Mouse (Mus musculus) CH12.LX (cell line): Measurements from ENCODE around the gene Pes1. TPM values are rescaled to one million over a fixed set of nuclear protein-coding genes. Genes with fewer than 3 reads are reported as not detected.

Source experiments
- DNase-seq: peaks from one replicate; pipeline ENCODE4 v3.0.0-alpha.2; 2013; ENCODE audit errors: extremely low read depth
- H3K27ac ChIP-seq: 2 replicates; pipeline ENCODE4 v1.5.1; 2012; ENCODE audit warnings: low read depth, mild to moderate bottlenecking, control low read depth, moderate library complexity; ENCODE audit not compliant: insufficient read depth
- H3K27me3 ChIP-seq: replicated peaks from 2 replicates; pipeline ENCODE3; 2012; ENCODE audit warnings: inconsistent platforms
- H3K36me3 ChIP-seq, 2 experiments: replicated peaks in 1 of 2; 2 replicates each; pipeline versions ENCODE3 to v1.6.1; 2012; ENCODE audit warnings: inconsistent platforms in 1 of 2, low read length in 1 of 2, mild to moderate bottlenecking in 1 of 2, mixed read lengths in 1 of 2, moderate library complexity in 1 of 2; ENCODE audit not compliant: control insufficient read depth in 1 of 2, insufficient read depth in 1 of 2
- H3K4me1 ChIP-seq, 2 experiments: 2 replicates each; pipeline ENCODE4 v1.6.1; 2012; ENCODE audit warnings: inconsistent platforms in 1 of 2, moderate library complexity in 1 of 2; ENCODE audit not compliant: insufficient read depth in 2 of 2, control insufficient read depth in 1 of 2
- H3K4me2 ChIP-seq: 2 replicates; pipeline ENCODE4 v1.6.1; 2012; ENCODE audit warnings: low read depth, mild to moderate bottlenecking, control low read depth; ENCODE audit not compliant: poor library complexity, insufficient read depth, severe bottlenecking
- H3K4me3 ChIP-seq, 3 experiments: fragments of 150-350 bp in 1 of 3; sonication (generic) in 1 of 3; replicated peaks in 1 of 3; 2 replicates each; pipeline versions ENCODE3 to v1.5.1; 2011 to 2012; ENCODE audit warnings: low read depth in 2 of 3, low read length in 2 of 3, mild to moderate bottlenecking in 2 of 3, moderate library complexity in 2 of 3, control low read depth in 1 of 3, improper control_type of control experiment in 1 of 3, inconsistent platforms in 1 of 3, mixed read lengths in 1 of 3; ENCODE audit not compliant: poor library complexity in 1 of 3
- H3K79me2 ChIP-seq: replicated peaks from 2 replicates; pipeline ENCODE4 v1.6.1; 2012; ENCODE audit warnings: mild to moderate bottlenecking, moderate library complexity; ENCODE audit not compliant: control insufficient read depth, poor library complexity, insufficient read depth, severe bottlenecking; ENCODE audit errors: extremely low read depth
- H3K9ac ChIP-seq: 2 replicates; pipeline ENCODE4 v1.6.1; 2012; ENCODE audit warnings: low read depth, mild to moderate bottlenecking, control low read depth, moderate library complexity; ENCODE audit not compliant: insufficient read depth
- H3K9me3 ChIP-seq: replicated peaks from 2 replicates; pipeline ENCODE3; 2012; ENCODE audit warnings: low read length, inconsistent platforms, mixed read lengths
- BHLHE40 ChIP-seq: IDR thresholded peaks from 2 replicates; pipeline ENCODE4 v1.6.1; 2011; ENCODE audit warnings: mild to moderate bottlenecking, low read depth, low read length, improper control_type of control experiment
- CHD1 ChIP-seq: IDR thresholded peaks from 2 replicates; pipeline ENCODE4 v1.6.1; 2012; ENCODE audit warnings: low read depth, low read length, improper control_type of control experiment, inconsistent platforms
- CHD2 ChIP-seq: IDR thresholded peaks from 2 replicates; pipeline ENCODE4 v1.6.1; 2011; ENCODE audit warnings: low read length, improper control_type of control experiment
- CTCF ChIP-seq, 2 experiments: IDR thresholded peaks in 1 of 2; conservative IDR thresholded peaks in 1 of 2; 2 replicates each; pipeline ENCODE4 v1.5.1; 2011 to 2012; ENCODE audit warnings: low read depth in 2 of 2, low read length in 2 of 2, improper control_type of control experiment in 1 of 2, inconsistent platforms in 1 of 2, mild to moderate bottlenecking in 1 of 2, moderate library complexity in 1 of 2
- ELF1 ChIP-seq: IDR thresholded peaks from 2 replicates; pipeline ENCODE4 v1.6.1; 2014; ENCODE audit warnings: low read depth, mild to moderate bottlenecking, inconsistent platforms, low read length, improper control_type of control experiment
- EP300 ChIP-seq: IDR thresholded peaks from 2 replicates; pipeline ENCODE4 v1.6.1; 2011; ENCODE audit warnings: low read length, improper control_type of control experiment
- ETS1 ChIP-seq: conservative IDR thresholded peaks from 2 replicates; pipeline ENCODE4 v1.6.1; 2012; ENCODE audit warnings: low read depth, mild to moderate bottlenecking, inconsistent platforms, low read length, improper control_type of control experiment, moderate library complexity
- GABPA ChIP-seq: IDR thresholded peaks from 2 replicates; pipeline ENCODE4 v1.6.1; 2012; ENCODE audit warnings: low read depth, low read length, improper control_type of control experiment, inconsistent platforms; ENCODE audit not compliant: insufficient replicate concordance
- HCFC1 ChIP-seq: IDR thresholded peaks from 2 replicates; pipeline ENCODE4 v1.6.1; 2012; ENCODE audit warnings: low read depth, mild to moderate bottlenecking, inconsistent platforms, low read length, improper control_type of control experiment
- IRF4 ChIP-seq: IDR thresholded peaks from 2 replicates; pipeline ENCODE4 v1.6.1; 2014; ENCODE audit warnings: low read depth, mild to moderate bottlenecking, inconsistent platforms, low read length, improper control_type of control experiment
- JUN ChIP-seq: IDR thresholded peaks from 2 replicates; pipeline ENCODE4 v1.6.1; 2011; ENCODE audit warnings: low read depth, mild to moderate bottlenecking, low read length, improper control_type of control experiment, moderate library complexity; ENCODE audit not compliant: insufficient read depth
- MAX ChIP-seq: IDR thresholded peaks from 2 replicates; pipeline ENCODE4 v1.6.1; 2011; ENCODE audit warnings: low read length, improper control_type of control experiment
- MAZ ChIP-seq: IDR thresholded peaks from 2 replicates; pipeline ENCODE4 v1.6.1; 2012; ENCODE audit warnings: low read depth, mild to moderate bottlenecking, inconsistent platforms, low read length, improper control_type of control experiment, moderate library complexity
- MEF2A ChIP-seq: IDR thresholded peaks from 2 replicates; pipeline ENCODE4 v1.6.1; 2014; ENCODE audit warnings: low read depth, mild to moderate bottlenecking, inconsistent platforms, low read length, improper control_type of control experiment, borderline replicate concordance
- MXI1 ChIP-seq: IDR thresholded peaks from 2 replicates; pipeline ENCODE4 v1.6.1; 2011; ENCODE audit warnings: mild to moderate bottlenecking, low read depth, low read length, improper control_type of control experiment
- MYC ChIP-seq: IDR thresholded peaks from 2 replicates; pipeline ENCODE4 v1.6.1; 2011; ENCODE audit warnings: low read depth, mild to moderate bottlenecking, improper control_type of control experiment, low read length
- NELFE ChIP-seq: IDR thresholded peaks from 2 replicates; pipeline ENCODE4 v1.6.1; 2011; ENCODE audit warnings: low read depth, low read length, improper control_type of control experiment
- NRF1 ChIP-seq: IDR thresholded peaks from 2 replicates; pipeline ENCODE4 v1.6.1; 2014; ENCODE audit warnings: low read depth, mild to moderate bottlenecking, inconsistent platforms, low read length, improper control_type of control experiment, moderate library complexity
- PAX5 ChIP-seq: IDR thresholded peaks from 2 replicates; pipeline ENCODE4 v1.6.1; 2012; ENCODE audit warnings: low read length, inconsistent platforms, mixed read lengths
- POLR2A ChIP-seq: IDR thresholded peaks from 2 replicates; pipeline ENCODE4 v1.6.1; 2011; ENCODE audit warnings: low read depth, mild to moderate bottlenecking, improper control_type of control experiment, low read length
- POLR2AphosphoS2 ChIP-seq: IDR thresholded peaks from 2 replicates; pipeline ENCODE4 v1.6.1; 2011; ENCODE audit warnings: low read depth, low read length, improper control_type of control experiment
- RAD21 ChIP-seq: IDR thresholded peaks from 2 replicates; pipeline ENCODE4 v1.6.1; 2011; ENCODE audit warnings: low read depth, mild to moderate bottlenecking, low read length, improper control_type of control experiment, moderate library complexity
- RCOR1 ChIP-seq: conservative IDR thresholded peaks from 2 replicates; pipeline ENCODE4 v1.6.1; 2012; ENCODE audit warnings: low read depth, mild to moderate bottlenecking, inconsistent platforms, low read length, improper control_type of control experiment
- SIN3A ChIP-seq: IDR thresholded peaks from 2 replicates; pipeline ENCODE4 v1.6.1; 2012; ENCODE audit warnings: low read length, improper control_type of control experiment, inconsistent platforms
- SMC3 ChIP-seq: IDR thresholded peaks from 2 replicates; pipeline ENCODE4 v1.6.1; 2011; ENCODE audit warnings: low read depth, low read length, improper control_type of control experiment
- TBP ChIP-seq: conservative IDR thresholded peaks from 2 replicates; pipeline ENCODE4 v1.6.1; 2011; ENCODE audit warnings: low read depth, low read length, improper control_type of control experiment
- TCF12 ChIP-seq: IDR thresholded peaks from 2 replicates; pipeline ENCODE4 v1.6.1; 2014; ENCODE audit warnings: low read depth, mild to moderate bottlenecking, inconsistent platforms, low read length, improper control_type of control experiment
- UBTF ChIP-seq: IDR thresholded peaks from 2 replicates; pipeline ENCODE4 v1.6.1; 2012; ENCODE audit warnings: low read depth, mild to moderate bottlenecking, inconsistent platforms, low read length, improper control_type of control experiment, moderate library complexity
- USF1 ChIP-seq: IDR thresholded peaks from 2 replicates; pipeline ENCODE4 v1.6.1; 2014; ENCODE audit warnings: low read depth, mild to moderate bottlenecking, inconsistent platforms, low read length, improper control_type of control experiment
- USF2 ChIP-seq: conservative IDR thresholded peaks from 2 replicates; pipeline ENCODE4 v1.6.1; 2011; ENCODE audit warnings: low read depth, low read length, improper control_type of control experiment
- ZC3H11A ChIP-seq: IDR thresholded peaks from 2 replicates; pipeline ENCODE4 v1.6.1; 2012; ENCODE audit warnings: low read depth, mild to moderate bottlenecking, inconsistent platforms, low read length, improper control_type of control experiment
- ZKSCAN1 ChIP-seq: IDR thresholded peaks from 2 replicates; pipeline ENCODE4 v1.6.1; 2012; ENCODE audit warnings: low read depth, inconsistent platforms, low read length, improper control_type of control experiment, borderline replicate concordance
- ZNF384 ChIP-seq: IDR thresholded peaks from 2 replicates; pipeline ENCODE4 v1.6.1; 2012; ENCODE audit warnings: low read depth, low read length, improper control_type of control experiment, inconsistent platforms
- dilution Hi-C: fragments of 300-500 bp; cut with MboI; formaldehyde crosslinking; loops from 2 replicates; pipeline ENCODE4 v1.14.3; 2020; ENCODE audit warnings: low sequenced_read_pairs; ENCODE audit not compliant: extremely low pct_unique_long_range_greater_than_20kb, extremely low pct_ligation_motif_present
- in situ Hi-C: fragments of 300-500 bp; cut with MboI; formaldehyde crosslinking; loops from 3 replicates; pipeline ENCODE4 v1.14.3; 2019; ENCODE audit warnings: low sequenced_read_pairs, low pct_ligation_motif_present, low pct_unique_long_range_greater_than_20kb, mixed read lengths
- polyA plus RNA-seq: library from polyadenylated mRNA; unstranded; fragments of >175 nt; gene quantifications from 2 replicates; pipeline ENCODE4 v1.2.1, GENCODE M21; 2012; ENCODE audit warnings: low read depth; ENCODE audit not compliant: insufficient read length
- total RNA-seq, 2 experiments: library from RNA; depleted of rRNA; stranded (reverse); fragments of 300-350 nt in 1 of 2; fragments of >200 nt in 1 of 2; gene quantifications; 2 replicates each; pipeline ENCODE4 v1.2.3; 2012 to 2014

Pes1 gene
- total and polyA plus RNA-seq, 3 experiments = 120 to 311 (median 226) TPM

- Histone ChIP-seq H3K36me3 (peaks cover 0 to 6% of the 10 kb centered on the region in 2 experiments), H3K4me1 (peaks cover 34 to 49% of the 10 kb centered on the region in 2 experiments), H3K79me2 (no peaks in the 10 kb centered on the region), H3K4me3 (peak within 1 kb of the TSS; percentile 61 to 83 (median 75)), H3K27me3 (peaks cover 13% of the 10 kb centered on the region), H3K9me3 (no peaks in the 10 kb centered on the region), H3K27ac (peak within 1 kb of the TSS; percentile 15; the same call in 1 of the 2 replicates), H3K4me2 (peak within 1 kb of the TSS; percentile 80), H3K9ac (peak within 1 kb of the TSS; percentile 65)
- dilution Hi-C loops (no loop called here), in situ Hi-C loops (loop anchor here (25.0 kb wide), 1 partner anchor 377 kb away; the partner anchor contains the start of gene Smtn)
- no peak for TF ChIP-seq POLR2AphosphoS2
- TF ChIP-seq IRF4 = peak; percentile 83
- peak; percentile 53 for TF ChIP-seq MEF2A
- TF ChIP-seq POLR2A = no peak
- TF ChIP-seq ZC3H11A = no peak
- TF ChIP-seq PAX5 = no peak
- peak; percentile 62 to 85 for TF ChIP-seq CTCF (conservative IDR thresholded peaks at IDR 0.05 in 1 of 2, IDR thresholded peaks at IDR 0.05 in 1 of 2; ENCODE audit: low read depth in 2 of 2, low read length in 2 of 2)
- TF ChIP-seq NRF1 = 0 out of 2 replicates have a peak, but pooled peaks have one; percentile 18
- no peak for TF ChIP-seq RCOR1
- TF ChIP-seq ZNF384 = no peak
- TF ChIP-seq MAX = peak; percentile 95
- peak; percentile 72 for TF ChIP-seq SMC3
- no peak for TF ChIP-seq CHD2
- peak; percentile 24; the same call in 1 of the 2 replicates for TF ChIP-seq HCFC1
- peak; percentile 60 for TF ChIP-seq USF2
- peak; percentile 37 for TF ChIP-seq USF1
- TF ChIP-seq ETS1 = no peak
- peak; percentile 79; the same call in 1 of the 2 replicates for TF ChIP-seq SIN3A
- TF ChIP-seq GABPA = no peak
- TF ChIP-seq EP300 = 0 out of 2 replicates have a peak, but pooled peaks have one; percentile 23
- TF ChIP-seq ZKSCAN1 = no peak
- TF ChIP-seq TCF12 = 0 out of 2 replicates have a peak, but pooled peaks have one; percentile 43
- no peak for TF ChIP-seq BHLHE40
- peak; percentile 66 for TF ChIP-seq NELFE
- TF ChIP-seq MXI1 = peak; percentile 52; the same call in 1 of the 2 replicates
- TF ChIP-seq RAD21 = peak; percentile 62
- TF ChIP-seq JUN = no peak
- TF ChIP-seq ELF1 = peak; percentile 24; the same call in 1 of the 2 replicates
- no peak for TF ChIP-seq TBP
- 0 out of 2 replicates have a peak, but pooled peaks have one; percentile 83 for TF ChIP-seq CHD1
- no peak for TF ChIP-seq UBTF
- TF ChIP-seq MYC = peak; percentile 78
- TF ChIP-seq MAZ = no peak
- peak; percentile 73 for DNase-seq
Observed at GRCm38 (mm10) chr11:3914109-3914840, 49.5 kb upstream of the Pes1 start, which contains the start of gene Slc35e4. Slc35e4 (minus strand) TSS chr11:3914664.
